Mouse (Mus musculus): ENCODE measurements at regions not wholly inside any gene's neighbourhood (a gene's known extent, or its start where the extent isn't known, plus 50 kb on each side); places are given as distances from the start of the nearest gene placed in this dataset.

GRCm38 (mm10) chr11:19262832-19263231, 244.0 kb upstream of the Meis1 start:
- no peak overlapping the region for H3K27ac ChIP-seq (ENCODE audit: insufficient read depth, low read length)
- H3K4me1 ChIP-seq (ENCODE audit: control insufficient read depth, insufficient read depth, low read length): no peaks in the 10 kb centered on the region; the same call in 1 of the 2 replicates
- peak in 1 of 2 experiments; percentile 62 for DNase-seq
- H3K4me3 ChIP-seq (replicated peaks; ENCODE audit: insufficient read depth, low read depth, low read length): no peak overlapping the region
- 29% methylated on average over 4 of the region's 4 CpGs for WGBS
- no peaks in the 10 kb centered on the region for H3K27me3 ChIP-seq (ENCODE audit: control insufficient read depth, insufficient read depth, low read length)
- TF ChIP-seq POLR2A (IDR thresholded peaks at IDR 0.05; ENCODE audit: borderline replicate concordance, insufficient read depth, low read length) (no peak), CTCF (IDR thresholded peaks at IDR 0.05; ENCODE audit: borderline replicate concordance, insufficient read depth, low read depth, low read length) (no peak)

- Histone ChIP-seq H3K27me3 (ENCODE audit: control insufficient read depth, insufficient read depth, low read length) (no peaks in the 10 kb centered on the region), H3K4me3 (replicated peaks; ENCODE audit: insufficient read depth, low read depth, low read length) (no peak overlapping the region), H3K27ac (ENCODE audit: insufficient read depth, low read length) (no peak overlapping the region), H3K4me1 (ENCODE audit: control insufficient read depth, insufficient read depth, low read length) (no peaks in the 10 kb centered on the region; the same call in 1 of the 2 replicates)
- TF ChIP-seq POLR2A (IDR thresholded peaks at IDR 0.05; ENCODE audit: borderline replicate concordance, insufficient read depth, low read length) (no peak), CTCF (IDR thresholded peaks at IDR 0.05; ENCODE audit: borderline replicate concordance, insufficient read depth, low read depth, low read length) (no peak)
- no peak for DNase-seq
- 87% methylated on average over 18 of the region's 18 CpGs for WGBS
These were observed 246.2 kb upstream of the Meis1 start for GRCm38 (mm10) chr11:19264798-19265671.

- Histone ChIP-seq H3K27me3 (ENCODE audit: control insufficient read depth, insufficient read depth, low read length) (no peaks in the 10 kb centered on the region), H3K4me1 (ENCODE audit: control insufficient read depth, insufficient read depth, low read length) (no peaks in the 10 kb centered on the region; the same call in 1 of the 2 replicates), H3K4me3 (replicated peaks; ENCODE audit: insufficient read depth, low read depth, low read length) (no peak overlapping the region), H3K27ac (ENCODE audit: insufficient read depth, low read length) (no peak overlapping the region)
- TF ChIP-seq CTCF (IDR thresholded peaks at IDR 0.05; ENCODE audit: borderline replicate concordance, insufficient read depth, low read depth, low read length) (no peak), POLR2A (IDR thresholded peaks at IDR 0.05; ENCODE audit: borderline replicate concordance, insufficient read depth, low read length) (no peak)
- DNase-seq: no peak
- WGBS: 96% methylated on average over 3 of the region's 3 CpGs
These were observed 246.8 kb upstream of the Meis1 start for GRCm38 (mm10) chr11:19265672-19265972.

- no peak overlapping the region for H3K4me3 ChIP-seq (replicated peaks; ENCODE audit: insufficient read depth, low read depth, low read length)
- H3K27ac ChIP-seq (ENCODE audit: insufficient read depth, low read length): no peak overlapping the region
- 79% methylated on average over 6 of the region's 6 CpGs for WGBS
- TF ChIP-seq CTCF (IDR thresholded peaks at IDR 0.05; ENCODE audit: borderline replicate concordance, insufficient read depth, low read depth, low read length) (no peak), POLR2A (IDR thresholded peaks at IDR 0.05; ENCODE audit: borderline replicate concordance, insufficient read depth, low read length) (no peak)
- DNase-seq: no peak
- no peaks in the 10 kb centered on the region for H3K27me3 ChIP-seq (ENCODE audit: control insufficient read depth, insufficient read depth, low read length)
- no peaks in the 10 kb centered on the region for H3K4me1 ChIP-seq (ENCODE audit: control insufficient read depth, insufficient read depth, low read length)
These were observed 272.2 kb upstream of the Meis1 start for GRCm38 (mm10) chr11:19290971-19291370.

- H3K4me1 ChIP-seq (ENCODE audit: control insufficient read depth, insufficient read depth, low read length): no peaks in the 10 kb centered on the region
- H3K27me3 ChIP-seq (ENCODE audit: control insufficient read depth, insufficient read depth, low read length): no peaks in the 10 kb centered on the region
- DNase-seq: no peak
- H3K4me3 ChIP-seq (replicated peaks; ENCODE audit: insufficient read depth, low read depth, low read length): no peak overlapping the region
- H3K27ac ChIP-seq (ENCODE audit: insufficient read depth, low read length): no peak overlapping the region
- 97% methylated on average over 1 of the region's 1 CpGs for WGBS
- TF ChIP-seq POLR2A (IDR thresholded peaks at IDR 0.05; ENCODE audit: borderline replicate concordance, insufficient read depth, low read length) (no peak), CTCF (IDR thresholded peaks at IDR 0.05; ENCODE audit: borderline replicate concordance, insufficient read depth, low read depth, low read length) (no peak)
These were observed 280.6 kb upstream of the Meis1 start for GRCm38 (mm10) chr11:19299411-19299810.

- Histone ChIP-seq H3K4me3 (replicated peaks; ENCODE audit: insufficient read depth, low read depth, low read length) (no peak overlapping the region), H3K27ac (ENCODE audit: insufficient read depth, low read length) (no peak overlapping the region), H3K27me3 (ENCODE audit: control insufficient read depth, insufficient read depth, low read length) (no peaks in the 10 kb centered on the region), H3K4me1 (ENCODE audit: control insufficient read depth, insufficient read depth, low read length) (no peaks in the 10 kb centered on the region)
- no peak for DNase-seq
- 97% methylated on average over 5 of the region's 5 CpGs for WGBS
- TF ChIP-seq CTCF (IDR thresholded peaks at IDR 0.05; ENCODE audit: borderline replicate concordance, insufficient read depth, low read depth, low read length): no peak
- TF ChIP-seq POLR2A (IDR thresholded peaks at IDR 0.05; ENCODE audit: borderline replicate concordance, insufficient read depth, low read length): no peak
These were observed 287.9 kb upstream of the Meis1 start for GRCm38 (mm10) chr11:19306687-19307086.

GRCm38 (mm10) chr11:19330685-19331239, 312.0 kb upstream of the Meis1 start:
- TF ChIP-seq CTCF (IDR thresholded peaks at IDR 0.05; ENCODE audit: borderline replicate concordance, insufficient read depth, low read depth, low read length) (no peak), POLR2A (IDR thresholded peaks at IDR 0.05; ENCODE audit: borderline replicate concordance, insufficient read depth, low read length) (no peak)
- no peak for DNase-seq
- 53% methylated on average over 3 of the region's 3 CpGs for WGBS
- Histone ChIP-seq H3K4me1 (ENCODE audit: control insufficient read depth, insufficient read depth, low read length) (no peaks in the 10 kb centered on the region), H3K27ac (ENCODE audit: insufficient read depth, low read length) (no peak overlapping the region), H3K27me3 (ENCODE audit: control insufficient read depth, insufficient read depth, low read length) (no peaks in the 10 kb centered on the region), H3K4me3 (replicated peaks; ENCODE audit: insufficient read depth, low read depth, low read length) (no peak overlapping the region)

GRCm38 (mm10) chr11:19332274-19332673, 313.5 kb upstream of the Meis1 start:
- H3K27me3 ChIP-seq (ENCODE audit: control insufficient read depth, insufficient read depth, low read length): no peaks in the 10 kb centered on the region
- no peak overlapping the region for H3K27ac ChIP-seq (ENCODE audit: insufficient read depth, low read length)
- no peaks in the 10 kb centered on the region for H3K4me1 ChIP-seq (ENCODE audit: control insufficient read depth, insufficient read depth, low read length)
- no peak for TF ChIP-seq CTCF (IDR thresholded peaks at IDR 0.05; ENCODE audit: borderline replicate concordance, insufficient read depth, low read depth, low read length)
- no peak for TF ChIP-seq POLR2A (IDR thresholded peaks at IDR 0.05; ENCODE audit: borderline replicate concordance, insufficient read depth, low read length)
- H3K4me3 ChIP-seq (replicated peaks; ENCODE audit: insufficient read depth, low read depth, low read length): no peak overlapping the region
- DNase-seq: no peak

All from cerebellum, adult 2 months (tissue).